Mouse (Mus musculus): ENCODE data around the gene Kantr.
"Not testable (repeated sequence)": the region's sequence is repeated elsewhere in the genome, so short reads cannot be mapped to it uniquely, and the experiment has no call there.

The Kantr gene

DNA sequence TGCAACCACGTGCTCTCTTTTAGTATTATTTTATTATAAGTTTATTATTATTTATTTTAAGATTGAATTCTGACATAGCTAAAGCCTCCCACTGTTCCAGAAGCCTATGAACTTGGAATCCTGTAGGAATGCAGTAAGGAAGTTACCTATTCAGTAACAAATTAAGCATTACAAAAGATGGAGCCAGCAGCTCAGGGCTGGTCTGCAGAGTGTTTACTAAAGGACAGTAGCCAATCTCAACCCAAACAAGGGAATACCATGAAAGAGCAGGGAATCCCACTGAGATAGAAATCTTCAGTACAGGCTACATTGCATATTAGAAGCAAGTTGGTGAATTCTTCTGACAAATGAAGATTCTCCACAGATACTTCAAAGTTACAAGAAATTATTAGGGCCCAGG lies 40.3 kb downstream of the Kantr start:
- not testable (repeated sequence) for ATAC-seq (ENCODE audit: insufficient number of reproducible peaks, low FRiP score, low TSS enrichment)

DNA sequence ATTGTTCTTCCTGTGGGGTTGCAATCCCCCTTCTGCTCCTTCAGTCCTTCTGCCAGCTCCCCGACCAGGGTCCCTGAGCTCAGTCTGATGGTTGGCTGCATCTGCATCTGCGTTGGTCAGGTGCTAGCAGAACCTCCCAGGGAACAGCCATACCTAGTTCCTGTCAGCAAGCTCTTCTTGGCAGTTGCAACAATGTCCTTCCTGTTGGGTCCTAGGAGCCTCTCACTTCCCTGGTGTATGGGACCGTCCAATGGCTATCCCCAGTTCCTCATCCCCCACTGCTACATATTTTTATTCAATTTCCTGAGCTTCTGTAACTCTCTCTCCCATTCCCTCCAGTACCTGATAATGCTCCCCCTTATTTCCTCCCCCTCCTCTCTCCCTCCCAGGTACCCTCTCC lies 42.5 kb downstream of the Kantr start:
- ATAC-seq (ENCODE audit: insufficient number of reproducible peaks, low FRiP score, low TSS enrichment): no peak

GRCm38 (mm10) chrX:152279384-152279783 lies 47.9 kb downstream of the Kantr start:
- ATAC-seq (ENCODE audit: insufficient number of reproducible peaks, low FRiP score, low TSS enrichment): no peak

DNA sequence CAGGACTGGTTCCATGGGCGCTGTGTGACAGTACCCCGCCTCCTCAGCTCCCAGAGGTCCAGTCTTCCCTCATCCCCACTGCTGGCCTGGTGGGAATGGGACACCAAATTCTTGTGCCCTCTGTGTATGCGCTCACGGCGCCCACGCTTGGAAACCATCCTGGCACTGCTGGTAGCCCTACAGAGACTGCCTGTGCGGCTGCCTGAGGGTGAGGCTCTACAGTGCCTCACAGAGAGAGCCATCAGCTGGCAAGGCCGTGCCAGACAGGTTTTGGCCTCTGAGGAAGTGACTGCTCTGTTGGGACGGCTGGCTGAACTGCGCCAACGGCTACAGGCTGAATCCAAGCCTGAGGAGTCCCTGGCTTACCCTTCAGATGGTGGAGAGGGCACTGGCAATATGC lies 56.1 kb downstream of the Kantr start:
- no peak for ATAC-seq (ENCODE audit: insufficient number of reproducible peaks, low FRiP score, low TSS enrichment)
